Mouse (Mus musculus): ENCODE results near the gene Slc35d3. TPM values are rescaled to one million over a fixed set of nuclear protein-coding genes. Genes with fewer than 3 reads are reported as not detected.

The Slc35d3 gene
- total RNA-seq, 1 experiment: 0.67 TPM

DNA sequence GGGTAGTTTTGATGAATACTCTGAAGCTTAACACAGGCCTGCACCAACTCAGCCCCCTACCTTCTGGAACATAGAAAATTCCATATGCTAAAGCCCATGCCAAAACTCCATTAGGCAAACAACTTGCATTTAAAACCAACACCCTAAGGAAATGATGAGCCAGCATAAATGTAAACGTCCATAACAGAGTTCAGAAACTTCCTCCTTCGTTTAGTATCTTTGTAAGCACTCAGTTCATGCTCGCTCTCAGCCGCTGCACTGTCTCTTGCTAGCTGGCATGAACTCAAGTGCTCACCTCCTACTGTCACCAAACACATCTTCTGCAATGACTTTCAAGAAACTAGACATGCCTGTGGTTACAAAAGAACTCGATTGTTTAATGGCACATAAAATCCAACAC, 24.1 kb upstream of the Slc35d3 start:
- in situ Hi-C loops (cut with MboI; ENCODE audit: low sequenced_read_pairs in 2 of 2, unreplicated experiment in 2 of 2): no loop called here
- no peak overlapping the region for H3K4me3 ChIP-seq (ENCODE audit: insufficient read depth in 1 of 2, low read depth in 1 of 2, low read length in 2 of 2, poor library complexity in 1 of 2, severe bottlenecking in 1 of 2)
- no peaks in the 10 kb centered on the region for H3K36me3 ChIP-seq (ENCODE audit: control insufficient read depth, insufficient read depth, low read length, poor library complexity, severe bottlenecking)
- no peaks in the 10 kb centered on the region for H3K9me3 ChIP-seq (ENCODE audit: control insufficient read depth, insufficient read depth, low read depth, low read length)
- no peak for DNase-seq (ENCODE audit: low read depth, low spot score)
- no peak overlapping the region for H3K9ac ChIP-seq (ENCODE audit: insufficient read depth, low read depth, low read length, poor library complexity, severe bottlenecking)
- no peak overlapping the region for H3K27ac ChIP-seq (ENCODE audit: insufficient read depth, low read depth, low read length, poor library complexity, severe bottlenecking)
- TF ChIP-seq ZNF384 (IDR thresholded peaks at IDR 0.05; ENCODE audit: low read depth, low read length) (no peak), MAFK (IDR thresholded peaks at IDR 0.05; ENCODE audit: insufficient read depth, low read depth, low read length) (peak; percentile 57)
- no peaks in the 10 kb centered on the region; a peak in 1 of 4 replicates for H3K4me1 ChIP-seq (ENCODE audit: control insufficient read depth in 2 of 2, insufficient read depth in 2 of 2, low read length in 2 of 2, poor library complexity in 1 of 2)

DNA sequence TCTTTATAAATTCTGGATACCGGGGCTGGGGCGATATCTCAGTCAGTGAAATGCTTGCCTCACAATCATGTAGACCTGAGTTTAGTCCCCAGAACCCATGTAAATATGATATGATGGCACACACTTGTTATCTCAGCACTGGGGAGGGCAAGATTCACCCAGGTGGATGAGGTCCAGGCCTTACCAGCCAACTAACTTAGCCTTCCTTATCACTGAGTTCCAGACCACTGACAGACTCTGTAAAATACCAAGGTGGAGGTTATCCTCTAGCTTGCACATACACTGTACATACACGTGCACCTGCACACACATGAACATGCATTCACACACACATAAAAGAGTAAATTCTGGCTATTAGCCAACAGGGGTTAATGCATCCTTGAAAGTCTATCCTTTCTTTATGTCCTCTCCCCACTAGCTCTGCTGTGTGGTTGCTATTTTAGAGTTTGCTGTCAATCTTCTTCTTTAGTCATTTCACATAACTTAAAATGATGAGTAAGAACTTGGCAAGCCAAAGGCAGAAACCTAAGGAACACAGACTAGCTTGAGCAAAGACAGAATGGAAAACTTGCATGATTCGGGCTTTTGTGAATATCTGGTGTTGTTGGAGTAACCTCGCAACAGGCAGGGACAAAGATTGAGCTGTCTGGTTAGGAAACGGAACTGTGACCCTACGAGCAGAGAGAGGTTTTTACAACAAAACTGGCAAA, 4.5 kb upstream of the Slc35d3 start:
- H3K27ac ChIP-seq (ENCODE audit: insufficient read depth, low read depth, low read length, poor library complexity, severe bottlenecking): no peak overlapping the region
- no peaks in the 10 kb centered on the region for H3K36me3 ChIP-seq (ENCODE audit: control insufficient read depth, insufficient read depth, low read length, poor library complexity, severe bottlenecking)
- H3K9ac ChIP-seq (ENCODE audit: insufficient read depth, low read depth, low read length, poor library complexity, severe bottlenecking): no peak overlapping the region
- DNase-seq (ENCODE audit: low read depth, low spot score): no peak
- TF ChIP-seq ZC3H11A (IDR thresholded peaks at IDR 0.05; ENCODE audit: borderline replicate concordance, low read depth, low read length) (no peak), ZNF384 (IDR thresholded peaks at IDR 0.05; ENCODE audit: low read depth, low read length) (no peak), HCFC1 (IDR thresholded peaks at IDR 0.05; ENCODE audit: borderline replicate concordance, insufficient read depth, low read length) (no peak), CHD2 (IDR thresholded peaks at IDR 0.05; ENCODE audit: low read depth, low read length) (no peak), MAFK (IDR thresholded peaks at IDR 0.05; ENCODE audit: insufficient read depth, low read depth, low read length) (no peak)
- H3K4me1 ChIP-seq (ENCODE audit: control insufficient read depth in 2 of 2, insufficient read depth in 2 of 2, low read length in 2 of 2, poor library complexity in 1 of 2): peaks cover 0 to 2% of the 10 kb centered on the region in 2 experiments; a peak in 1 of 4 replicates
- no peaks in the 10 kb centered on the region for H3K9me3 ChIP-seq (ENCODE audit: control insufficient read depth, insufficient read depth, low read depth, low read length)
- in situ Hi-C loops (cut with MboI; ENCODE audit: low sequenced_read_pairs in 2 of 2, unreplicated experiment in 2 of 2): no loop called here
- no peak overlapping the region for H3K4me3 ChIP-seq (ENCODE audit: insufficient read depth in 1 of 2, low read depth in 1 of 2, low read length in 2 of 2, poor library complexity in 1 of 2, severe bottlenecking in 1 of 2)

DNA sequence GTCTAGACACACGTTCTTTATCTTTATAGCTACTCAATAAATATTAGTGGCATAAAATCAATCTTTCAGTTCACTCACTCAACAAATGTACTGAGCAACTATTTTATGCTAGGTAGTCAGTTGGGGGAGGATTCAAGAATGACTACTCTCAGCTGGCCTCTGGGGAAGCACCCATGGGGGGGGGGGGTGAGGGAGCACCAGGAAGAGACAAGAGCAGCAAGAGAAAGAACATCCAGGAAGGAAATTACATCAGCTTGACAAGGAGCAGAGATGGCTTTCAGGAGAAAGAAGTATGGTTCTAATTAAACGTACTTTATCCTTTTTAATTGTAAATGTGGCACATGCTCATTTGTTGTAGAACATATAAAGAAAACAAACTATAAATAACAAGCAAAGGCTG, 2.4 kb upstream of the Slc35d3 start:
- no peak overlapping the region for H3K27ac ChIP-seq (ENCODE audit: insufficient read depth, low read depth, low read length, poor library complexity, severe bottlenecking)
- H3K36me3 ChIP-seq (ENCODE audit: control insufficient read depth, insufficient read depth, low read length, poor library complexity, severe bottlenecking): no peaks in the 10 kb centered on the region
- H3K9ac ChIP-seq (ENCODE audit: insufficient read depth, low read depth, low read length, poor library complexity, severe bottlenecking): no peak overlapping the region
- peaks cover 2% of the 10 kb centered on the region in 2 experiments; a peak in 2 of 4 replicates for H3K4me1 ChIP-seq (ENCODE audit: control insufficient read depth in 2 of 2, insufficient read depth in 2 of 2, low read length in 2 of 2, poor library complexity in 1 of 2)
- DNase-seq (ENCODE audit: low read depth, low spot score): no peak
- TF ChIP-seq ZNF384 (IDR thresholded peaks at IDR 0.05; ENCODE audit: low read depth, low read length): no peak
- in situ Hi-C loops (cut with MboI; ENCODE audit: low sequenced_read_pairs in 2 of 2, unreplicated experiment in 2 of 2): no loop called here
- no peak overlapping the region for H3K4me3 ChIP-seq (ENCODE audit: insufficient read depth in 1 of 2, low read depth in 1 of 2, low read length in 2 of 2, poor library complexity in 1 of 2, severe bottlenecking in 1 of 2)
- no peaks in the 10 kb centered on the region for H3K9me3 ChIP-seq (ENCODE audit: control insufficient read depth, insufficient read depth, low read depth, low read length)

DNA sequence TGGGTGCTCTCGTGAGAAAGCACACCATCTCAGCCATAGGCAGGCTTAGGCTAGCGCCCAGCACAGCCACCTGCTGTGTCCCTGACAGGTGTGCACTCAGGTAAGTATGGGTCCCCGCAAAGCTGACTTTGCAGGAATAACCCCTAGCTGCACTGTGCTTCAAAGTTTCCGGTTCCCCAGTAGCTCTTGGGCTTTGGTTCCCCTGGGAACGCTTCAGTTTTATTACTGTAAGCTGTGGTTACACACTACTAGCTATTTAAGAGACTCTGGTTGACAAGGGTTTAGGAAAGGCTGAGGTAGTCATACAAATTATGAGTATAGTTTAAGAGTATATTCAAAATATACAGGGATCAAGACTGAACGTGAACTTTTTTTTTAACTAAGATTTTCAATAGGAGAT, 1.5 kb upstream of the Slc35d3 start:
- H3K36me3 ChIP-seq (ENCODE audit: control insufficient read depth, insufficient read depth, low read length, poor library complexity, severe bottlenecking): no peaks in the 10 kb centered on the region
- H3K9ac ChIP-seq (ENCODE audit: insufficient read depth, low read depth, low read length, poor library complexity, severe bottlenecking): no peak overlapping the region
- no peak overlapping the region for H3K4me3 ChIP-seq (ENCODE audit: insufficient read depth in 1 of 2, low read depth in 1 of 2, low read length in 2 of 2, poor library complexity in 1 of 2, severe bottlenecking in 1 of 2)
- no peak for DNase-seq (ENCODE audit: low read depth, low spot score)
- no peak for TF ChIP-seq CHD2 (IDR thresholded peaks at IDR 0.05; ENCODE audit: low read depth, low read length)
- no peak for TF ChIP-seq HCFC1 (IDR thresholded peaks at IDR 0.05; ENCODE audit: borderline replicate concordance, insufficient read depth, low read length)
- TF ChIP-seq MAFK (IDR thresholded peaks at IDR 0.05; ENCODE audit: insufficient read depth, low read depth, low read length): no peak
- no peak for TF ChIP-seq ZNF384 (IDR thresholded peaks at IDR 0.05; ENCODE audit: low read depth, low read length)
- TF ChIP-seq ZC3H11A (IDR thresholded peaks at IDR 0.05; ENCODE audit: borderline replicate concordance, low read depth, low read length): no peak
- in situ Hi-C loops (cut with MboI; ENCODE audit: low sequenced_read_pairs in 2 of 2, unreplicated experiment in 2 of 2): no loop called here
- H3K9me3 ChIP-seq (ENCODE audit: control insufficient read depth, insufficient read depth, low read depth, low read length): no peaks in the 10 kb centered on the region
- no peak overlapping the region for H3K27ac ChIP-seq (ENCODE audit: insufficient read depth, low read depth, low read length, poor library complexity, severe bottlenecking)
- H3K4me1 ChIP-seq (ENCODE audit: control insufficient read depth in 2 of 2, insufficient read depth in 2 of 2, low read length in 2 of 2, poor library complexity in 1 of 2): peaks cover 2% of the 10 kb centered on the region in 2 experiments; a peak in 2 of 4 replicates

DNA sequence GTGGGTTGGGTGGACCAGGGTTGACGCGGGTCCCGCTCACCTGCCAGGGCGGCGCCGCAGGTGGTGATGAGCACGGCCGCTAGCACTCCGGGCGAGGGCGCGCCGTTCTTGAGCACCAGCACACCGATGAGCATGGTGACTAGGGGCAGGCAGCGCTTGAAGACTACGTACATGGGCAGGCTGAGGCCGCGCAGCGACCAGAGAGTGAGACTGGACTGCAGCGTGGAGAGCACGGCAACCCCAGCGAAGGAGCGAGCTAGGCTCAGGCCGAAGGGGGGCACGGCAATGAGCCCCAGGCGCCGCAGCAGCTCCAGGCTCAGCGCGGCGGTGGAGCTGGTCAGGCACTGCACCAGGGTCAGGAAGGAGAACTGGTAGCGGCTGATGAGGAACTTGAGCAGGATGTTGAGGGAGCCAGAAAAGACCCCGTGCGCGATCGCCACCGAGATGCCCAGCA, 688 bp downstream of the Slc35d3 start:
- DNase-seq (ENCODE audit: low read depth, low spot score): no peak
- TF ChIP-seq HCFC1 (IDR thresholded peaks at IDR 0.05; ENCODE audit: borderline replicate concordance, insufficient read depth, low read length) (no peak), ZC3H11A (IDR thresholded peaks at IDR 0.05; ENCODE audit: borderline replicate concordance, low read depth, low read length) (no peak), CHD2 (IDR thresholded peaks at IDR 0.05; ENCODE audit: low read depth, low read length) (no peak), MAFK (IDR thresholded peaks at IDR 0.05; ENCODE audit: insufficient read depth, low read depth, low read length) (no peak), ZNF384 (IDR thresholded peaks at IDR 0.05; ENCODE audit: low read depth, low read length) (no peak)
- H3K9ac ChIP-seq (ENCODE audit: insufficient read depth, low read depth, low read length, poor library complexity, severe bottlenecking): peak overlapping the region; percentile 33; the same call in 1 of the 2 replicates
- H3K27ac ChIP-seq (ENCODE audit: insufficient read depth, low read depth, low read length, poor library complexity, severe bottlenecking): no peak overlapping the region
- H3K4me3 ChIP-seq (ENCODE audit: insufficient read depth in 1 of 2, low read depth in 1 of 2, low read length in 2 of 2, poor library complexity in 1 of 2, severe bottlenecking in 1 of 2): peak overlapping the region; percentile 61 to 69
- no peaks in the 10 kb centered on the region for H3K9me3 ChIP-seq (ENCODE audit: control insufficient read depth, insufficient read depth, low read depth, low read length)
- in situ Hi-C loops (cut with MboI; ENCODE audit: low sequenced_read_pairs in 2 of 2, unreplicated experiment in 2 of 2): no loop called here
- no peaks in the 10 kb centered on the region for H3K36me3 ChIP-seq (ENCODE audit: control insufficient read depth, insufficient read depth, low read length, poor library complexity, severe bottlenecking)
- H3K4me1 ChIP-seq (ENCODE audit: control insufficient read depth in 2 of 2, insufficient read depth in 2 of 2, low read length in 2 of 2, poor library complexity in 1 of 2): peaks cover 2% of the 10 kb centered on the region in 2 experiments; a peak in 2 of 4 replicates
